Comparison of ENCODE assay signal across 10 mouse cellular contexts in the genomic region with DNA sequence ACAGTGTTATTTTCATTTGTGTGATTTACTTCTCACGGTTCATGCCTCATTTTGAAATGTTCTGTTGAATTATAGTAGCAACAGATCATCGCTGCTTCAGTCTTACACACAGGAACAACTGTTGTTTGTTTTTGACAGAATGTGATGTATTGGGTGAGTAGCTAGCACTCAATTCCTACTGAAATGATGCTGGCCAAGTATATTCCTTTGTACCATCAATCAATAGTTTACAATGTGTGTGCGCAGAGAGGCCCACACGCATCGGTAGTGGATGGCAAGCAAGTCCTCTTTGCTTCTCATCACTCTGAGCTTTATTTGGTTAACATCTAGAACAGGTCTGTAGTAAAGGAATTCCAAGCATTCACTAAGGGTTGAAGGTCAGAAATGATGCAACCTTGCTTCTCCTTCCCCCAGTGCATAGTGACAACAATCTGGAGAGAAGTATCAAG. TPM values are rescaled to one million over a fixed set of nuclear protein-coding genes. Genes with fewer than 3 reads are reported as not detected.
A peak's percentile ranks its signal among the peaks of the same experiment; 100 is the strongest.
DNase-seq lines count a peak whose midpoint lies in the region; ATAC-seq and TF ChIP-seq lines count a peak whose summit lies in the region.
"Had no signal": no experiment of that assay in that cellular context is flagged by ENCODE, and none has a peak within 500 bp of the region (broad histone marks: within the 10 kb centered on the region; RNA-seq: fewer than 3 reads in every experiment).

No protein-coding gene starts in this region.

- H3K36me3 ChIP-seq in forebrain, embryonic 15.5 days = no peaks in the 10 kb centered on the region
- H3K36me3 ChIP-seq in hindbrain, embryonic 10.5 days = peaks cover 12% of the 10 kb centered on the region; the same call in 1 of the 2 replicates
- H3K36me3 ChIP-seq: stomach, embryonic 15.5 days had no signal

- peak overlapping the region; percentile 47; the same call in 1 of the 2 replicates for H3K27ac ChIP-seq in layer of hippocampus, adult 2 months
- H3K27ac ChIP-seq in forebrain, embryonic 15.5 days (replicated peaks) = no peak overlapping the region
- no peak overlapping the region for H3K27ac ChIP-seq in hindbrain, embryonic 10.5 days
- H3K27ac ChIP-seq: stomach, embryonic 15.5 days had no signal

- WGBS in forebrain, embryonic 15.5 days = 83% methylated on average over 5 of the region's 5 CpGs
- WGBS in hindbrain, embryonic 10.5 days = 85% methylated on average over 5 of the region's 5 CpGs

- H3K27me3 ChIP-seq in forebrain, embryonic 15.5 days = no peaks in the 10 kb centered on the region
- no peaks in the 10 kb centered on the region for H3K27me3 ChIP-seq in hindbrain, embryonic 10.5 days (ENCODE audit: insufficient read depth, poor library complexity, severe bottlenecking)
- H3K27me3 ChIP-seq: stomach, embryonic 15.5 days had no signal

- no peaks in the 10 kb centered on the region for H3K4me1 ChIP-seq in forebrain, embryonic 15.5 days
- H3K4me1 ChIP-seq in hindbrain, embryonic 10.5 days (replicated peaks) = 0 out of 2 replicates have a peak, but pooled peaks cover 3% of the 10 kb centered on the region
- H3K4me1 ChIP-seq: stomach, embryonic 15.5 days had no signal

- H3K9ac ChIP-seq in forebrain, embryonic 15.5 days (replicated peaks) = no peak overlapping the region
- H3K9ac ChIP-seq: stomach, embryonic 15.5 days had no signal

- no peak overlapping the region for H3K4me2 ChIP-seq in forebrain, embryonic 15.5 days (replicated peaks)
- H3K4me2 ChIP-seq: stomach, embryonic 15.5 days had no signal

- no peak for DNase-seq in layer of hippocampus, adult 2 months (ENCODE audit: low spot score in 2 of 2)
- DNase-seq in layer of hippocampus, adult 9-11 months = no peak
- DNase-seq in NIH3T3 (ENCODE audit: low read depth) = peak; percentile 68
- peak; percentile 15 for DNase-seq in embryo, embryonic 9.5 days (ENCODE audit: extremely low spot score)
- DNase-seq in kidney, postnatal 14 days = peak; percentile 65
- no peak for DNase-seq in right cerebral cortex, adult 2 months (ENCODE audit: low spot score in 2 of 2)
- no peak for DNase-seq in hindbrain, embryonic 10.5 days (ENCODE audit: low spot score)
- DNase-seq: cerebellum, adult 9-11 months had no signal

- H3K4me3 ChIP-seq in layer of hippocampus, adult 2 months = no peak overlapping the region
- H3K4me3 ChIP-seq in forebrain, embryonic 15.5 days = no peak overlapping the region
- H3K4me3 ChIP-seq in hindbrain, embryonic 10.5 days = no peak overlapping the region
- H3K4me3 ChIP-seq: stomach, embryonic 15.5 days had no signal

- ATAC-seq in forebrain, embryonic 15.5 days (replicated peaks) = no peak

- no peaks in the 10 kb centered on the region for H3K9me3 ChIP-seq in forebrain, embryonic 15.5 days
- no peaks in the 10 kb centered on the region for H3K9me3 ChIP-seq in hindbrain, embryonic 10.5 days
- H3K9me3 ChIP-seq: stomach, embryonic 15.5 days had no signal

- TF ChIP-seq CTCF in layer of hippocampus, adult 2 months (conservative IDR thresholded peaks at IDR 0.05) = no peak

RNA-seq across cellular contexts. Expression of a gene that starts 14.4 kb away (rescaled TPM):
- total RNA-seq in layer of hippocampus, adult 2 months (2021) = 10 to 100 TPM; 41.0 to 45.8 TPM
- 8.9 and 9.0 TPM in 2 replicates for polyA plus RNA-seq in forebrain, embryonic 15.5 days (2015; fragmentation: Nextera tagmentation; extraction: Ambion mirVana)
- 6.7 and 7.1 TPM in 2 replicates for polyA plus RNA-seq in hindbrain, embryonic 10.5 days (2016; fragmentation: Nextera tagmentation; extraction: Ambion mirVana)

Comparison
In these comparisons a context has a peak if more than half of its experiments do, and no peak if none do; other contexts are left out.
1. DNase-seq: peak in NIH3T3 (single experiment), embryo, embryonic 9.5 days (single experiment) and kidney, postnatal 14 days (single experiment); none in layer of hippocampus, adult 2 months (0 of 2), layer of hippocampus, adult 9-11 months (single experiment), right cerebral cortex, adult 2 months (0 of 2) and hindbrain, embryonic 10.5 days (single experiment).